Mouse (Mus musculus): ENCODE results near the gene Tnfrsf13c. TPM values are rescaled to one million over a fixed set of nuclear protein-coding genes. Genes with fewer than 3 reads are reported as not detected.

Gene Tnfrsf13c
- polyA plus RNA-seq, 1 experiment = not detected

DNA sequence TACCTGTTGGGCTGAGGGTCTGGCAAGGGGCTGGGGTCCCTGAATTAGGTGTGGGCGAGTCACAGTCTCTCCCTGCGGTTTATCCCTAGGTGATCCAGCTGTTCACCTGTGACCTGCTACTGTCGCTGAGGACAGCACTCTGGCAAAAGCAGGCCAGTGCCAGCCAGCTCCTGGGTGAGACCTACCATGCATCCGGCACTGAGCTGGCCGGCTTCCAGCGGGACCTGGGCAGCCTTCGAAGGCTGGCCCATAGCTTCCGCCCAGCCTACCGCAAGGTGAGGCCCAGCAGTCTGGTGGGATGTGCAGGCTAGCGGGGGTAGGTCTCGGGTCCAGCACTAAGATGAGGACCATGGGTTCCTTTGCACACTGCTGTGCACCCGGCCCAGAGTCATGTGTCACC lies 24.6 kb downstream of the Tnfrsf13c start:
- H3K4me3 ChIP-seq (replicated peaks) = no peak overlapping the region
- no peaks in the 10 kb centered on the region for H3K9me3 ChIP-seq
- H3K27me3 ChIP-seq (replicated peaks) = no peaks in the 10 kb centered on the region
- TF ChIP-seq GATA1 (IDR thresholded peaks at IDR 0.05; ENCODE audit: borderline replicate concordance, low read length) (no peak), FLI1 (IDR thresholded peaks at IDR 0.05; ENCODE audit: low read length) (no peak)
- peaks cover 53% of the 10 kb centered on the region for H3K4me1 ChIP-seq
- peaks cover 100% of the 10 kb centered on the region for H3K36me3 ChIP-seq (replicated peaks; ENCODE audit: low read length)

DNA sequence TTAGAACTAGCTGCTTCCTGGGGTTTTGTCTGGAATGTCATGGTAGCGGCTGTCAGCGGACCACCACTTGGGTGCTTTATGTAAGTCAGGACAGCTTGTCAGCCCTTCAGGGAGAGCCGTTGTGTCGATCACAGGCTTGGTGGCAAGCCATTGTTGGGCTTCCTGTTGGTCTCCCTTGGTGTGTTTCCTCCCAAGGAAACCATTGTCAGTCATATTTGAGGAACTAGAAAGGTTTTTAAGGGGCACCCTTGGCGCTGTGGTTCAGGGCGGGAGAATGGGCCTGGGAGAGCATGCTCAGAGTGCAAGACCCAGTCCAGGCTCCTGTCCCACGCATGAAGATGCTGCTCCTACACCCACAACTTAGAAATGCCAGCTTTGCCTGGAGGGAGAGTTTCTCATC lies 25.8 kb downstream of the Tnfrsf13c start:
- Histone ChIP-seq H3K27me3 (replicated peaks) (no peaks in the 10 kb centered on the region), H3K4me1 (peaks cover 58% of the 10 kb centered on the region), H3K9me3 (no peaks in the 10 kb centered on the region), H3K36me3 (replicated peaks; ENCODE audit: low read length) (peaks cover 100% of the 10 kb centered on the region), H3K4me3 (replicated peaks) (no peak overlapping the region)
- no peak for TF ChIP-seq GATA1 (IDR thresholded peaks at IDR 0.05; ENCODE audit: borderline replicate concordance, low read length)
- TF ChIP-seq FLI1 (IDR thresholded peaks at IDR 0.05; ENCODE audit: low read length) = no peak

DNA sequence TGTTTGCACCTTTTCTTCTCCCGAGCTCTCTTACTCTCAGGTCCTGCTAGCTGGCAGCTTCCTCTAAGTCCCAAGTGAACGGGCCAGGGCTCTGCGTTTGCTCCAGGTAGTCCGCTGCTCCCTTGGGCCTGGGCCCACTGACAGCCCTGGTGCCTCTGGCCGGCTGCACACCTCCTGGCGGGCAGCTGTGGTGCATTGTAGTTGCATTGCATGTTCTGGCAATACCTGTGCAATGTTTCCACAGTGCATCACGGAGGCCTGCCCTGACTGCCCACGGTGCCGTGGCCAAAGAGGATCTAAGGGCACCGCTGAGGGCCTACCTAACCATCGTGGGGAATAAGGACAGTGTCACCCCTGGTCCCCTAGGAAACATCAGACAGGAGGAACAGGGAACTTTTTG lies 26.2 kb downstream of the Tnfrsf13c start:
- Histone ChIP-seq H3K9me3 (no peaks in the 10 kb centered on the region), H3K4me3 (replicated peaks) (peak overlapping the region; percentile 60), H3K36me3 (replicated peaks; ENCODE audit: low read length) (peaks cover 100% of the 10 kb centered on the region), H3K4me1 (peaks cover 62% of the 10 kb centered on the region), H3K27me3 (replicated peaks) (no peaks in the 10 kb centered on the region)
- TF ChIP-seq FLI1 (IDR thresholded peaks at IDR 0.05; ENCODE audit: low read length) (no peak), GATA1 (IDR thresholded peaks at IDR 0.05; ENCODE audit: borderline replicate concordance, low read length) (no peak)

DNA sequence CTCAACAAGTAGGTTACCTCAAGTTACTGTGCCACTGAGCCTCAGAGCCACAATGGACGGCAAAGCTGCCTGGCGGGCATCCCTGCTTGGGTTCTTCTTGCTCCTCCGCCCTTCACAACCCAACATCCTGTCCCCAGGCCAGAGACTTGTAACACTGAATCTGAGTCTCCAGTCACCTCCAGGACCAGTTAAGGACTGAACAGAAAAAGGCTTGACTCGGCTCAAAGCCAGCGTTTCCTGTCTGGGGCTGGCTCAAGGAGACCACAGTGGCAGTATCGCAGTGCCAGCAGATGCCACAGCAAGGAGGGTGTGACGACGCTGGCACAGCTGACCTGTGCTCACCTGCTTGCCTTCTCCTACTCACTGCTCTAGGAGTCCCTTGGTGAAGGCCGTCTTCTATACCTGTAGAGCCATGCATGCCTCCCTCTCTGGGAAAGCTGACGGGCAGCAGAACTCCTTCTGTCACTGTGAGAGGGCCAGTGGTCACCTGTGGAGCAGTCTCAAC lies 26.9 kb downstream of the Tnfrsf13c start:
- H3K36me3 ChIP-seq (replicated peaks; ENCODE audit: low read length) = peaks cover 100% of the 10 kb centered on the region
- H3K4me3 ChIP-seq (replicated peaks) = peak overlapping the region; percentile 59
- TF ChIP-seq GATA1 (IDR thresholded peaks at IDR 0.05; ENCODE audit: borderline replicate concordance, low read length) (no peak), FLI1 (IDR thresholded peaks at IDR 0.05; ENCODE audit: low read length) (no peak)
- no peaks in the 10 kb centered on the region for H3K9me3 ChIP-seq
- H3K4me1 ChIP-seq = peaks cover 67% of the 10 kb centered on the region
- no peaks in the 10 kb centered on the region for H3K27me3 ChIP-seq (replicated peaks)

DNA sequence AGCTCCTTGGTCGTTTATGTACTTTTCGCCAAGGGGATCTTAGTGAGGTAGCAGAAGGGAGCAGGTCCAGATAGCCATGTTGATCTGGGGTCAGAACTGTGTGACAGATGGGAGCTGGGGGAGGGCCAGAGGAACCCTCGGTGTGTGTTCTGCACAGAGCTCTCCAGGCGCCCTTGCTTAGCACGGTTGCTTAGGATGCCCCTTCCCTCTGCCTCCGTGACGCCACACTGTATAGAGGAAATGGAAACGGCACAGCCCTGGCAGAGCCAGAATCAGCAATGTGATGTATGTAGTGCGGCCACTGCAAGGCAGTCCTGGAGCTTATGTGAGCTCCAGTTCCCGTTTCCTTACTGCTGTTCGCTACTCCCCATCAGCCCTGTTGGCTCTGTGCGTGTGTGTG lies 27.9 kb downstream of the Tnfrsf13c start:
- no peaks in the 10 kb centered on the region for H3K9me3 ChIP-seq
- H3K4me3 ChIP-seq (replicated peaks) = no peak overlapping the region
- TF ChIP-seq FLI1 (IDR thresholded peaks at IDR 0.05; ENCODE audit: low read length) (no peak), GATA1 (IDR thresholded peaks at IDR 0.05; ENCODE audit: borderline replicate concordance, low read length) (no peak)
- H3K27me3 ChIP-seq (replicated peaks) = no peaks in the 10 kb centered on the region
- peaks cover 67% of the 10 kb centered on the region for H3K4me1 ChIP-seq
- peaks cover 100% of the 10 kb centered on the region for H3K36me3 ChIP-seq (replicated peaks; ENCODE audit: low read length)

DNA sequence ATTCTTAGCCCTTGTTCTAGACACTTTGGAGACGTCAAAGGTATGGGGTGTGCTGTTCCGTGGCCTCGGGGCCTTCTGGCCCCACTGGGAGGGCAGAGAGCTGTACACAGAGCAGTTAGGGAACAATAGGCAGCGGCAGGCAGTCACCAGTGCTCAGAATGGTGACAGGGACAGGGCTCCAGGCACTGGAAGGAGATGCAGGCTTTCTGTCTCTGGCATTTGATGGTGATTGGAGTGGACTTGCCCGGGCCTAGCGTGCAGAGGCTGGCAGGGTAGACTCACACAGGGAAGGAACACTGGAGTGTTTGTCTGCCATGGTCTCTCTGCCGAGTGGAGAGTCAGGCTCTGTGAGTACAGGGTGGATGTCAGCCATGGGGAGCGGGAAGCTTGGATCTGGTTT lies 31.6 kb downstream of the Tnfrsf13c start:
- TF ChIP-seq GATA1 (IDR thresholded peaks at IDR 0.05; ENCODE audit: borderline replicate concordance, low read length) (no peak), FLI1 (IDR thresholded peaks at IDR 0.05; ENCODE audit: low read length) (no peak)
- Histone ChIP-seq H3K4me3 (replicated peaks) (no peak overlapping the region), H3K36me3 (replicated peaks; ENCODE audit: low read length) (peaks cover 100% of the 10 kb centered on the region), H3K4me1 (peaks cover 58% of the 10 kb centered on the region), H3K9me3 (no peaks in the 10 kb centered on the region), H3K27me3 (replicated peaks) (no peaks in the 10 kb centered on the region)

DNA sequence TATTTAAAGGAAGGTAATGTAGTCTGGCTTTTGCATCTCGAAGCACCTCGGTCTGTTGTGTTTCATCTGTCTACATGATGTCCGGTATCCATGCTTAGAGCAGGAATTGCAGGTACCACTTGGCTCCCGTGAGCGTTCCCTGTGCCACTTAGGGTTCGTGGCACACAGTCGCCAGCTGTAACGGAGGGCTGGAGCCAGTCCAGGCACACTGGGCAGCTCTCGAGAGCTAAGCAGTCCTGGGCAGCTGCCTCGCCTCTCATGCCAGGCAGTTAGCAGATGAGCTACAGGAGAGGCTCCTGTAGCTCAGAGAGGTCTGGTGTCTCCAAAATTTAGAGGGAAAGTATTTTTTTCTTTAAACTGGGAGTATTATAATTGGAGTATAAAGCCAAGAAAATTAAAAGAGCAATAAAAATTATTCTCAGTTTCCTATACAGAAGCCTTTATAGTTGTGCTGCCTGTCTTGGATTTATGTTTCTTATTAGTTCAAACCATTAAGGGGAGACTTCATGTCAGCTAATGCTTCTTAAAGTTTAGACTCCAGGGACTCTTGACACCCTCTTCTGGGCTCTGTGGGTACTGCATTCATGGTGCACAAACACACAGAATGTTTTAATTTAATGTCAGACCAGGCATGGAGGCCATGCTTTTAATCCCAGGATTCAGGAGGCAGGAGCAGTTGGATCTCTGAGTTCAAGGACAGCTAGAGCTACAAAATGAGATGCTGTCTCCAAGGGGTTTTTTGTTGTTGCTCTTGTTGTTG lies 35.5 kb downstream of the Tnfrsf13c start:
- Histone ChIP-seq H3K4me1 (peaks cover 64% of the 10 kb centered on the region), H3K27me3 (replicated peaks) (no peaks in the 10 kb centered on the region), H3K9me3 (peaks cover 2% of the 10 kb centered on the region; the same call in 1 of the 2 replicates), H3K4me3 (replicated peaks) (no peak overlapping the region), H3K36me3 (replicated peaks; ENCODE audit: low read length) (peaks cover 100% of the 10 kb centered on the region)
- TF ChIP-seq FLI1 (IDR thresholded peaks at IDR 0.05; ENCODE audit: low read length) (no peak), GATA1 (IDR thresholded peaks at IDR 0.05; ENCODE audit: borderline replicate concordance, low read length) (no peak)

DNA sequence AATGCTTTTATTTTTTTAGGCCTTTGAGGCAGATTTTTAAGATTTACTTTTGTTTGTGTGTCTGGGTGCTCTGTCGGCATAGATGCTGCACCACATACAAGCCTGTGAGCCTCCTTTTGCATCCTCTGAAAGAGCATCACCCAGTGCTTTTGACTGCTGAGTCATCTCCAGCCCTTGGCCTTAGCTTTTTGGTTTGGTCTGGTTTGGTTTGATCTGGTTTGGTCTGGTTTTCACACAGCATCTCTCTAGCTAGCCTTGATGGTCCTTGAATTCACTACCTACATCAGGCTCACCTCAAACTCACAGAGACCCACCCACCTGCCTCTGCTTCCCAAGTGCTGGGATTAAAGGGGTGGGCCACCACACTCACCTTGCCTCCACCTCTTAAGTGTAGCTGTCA lies 36.2 kb downstream of the Tnfrsf13c start:
- H3K36me3 ChIP-seq (replicated peaks; ENCODE audit: low read length) = peaks cover 100% of the 10 kb centered on the region

DNA sequence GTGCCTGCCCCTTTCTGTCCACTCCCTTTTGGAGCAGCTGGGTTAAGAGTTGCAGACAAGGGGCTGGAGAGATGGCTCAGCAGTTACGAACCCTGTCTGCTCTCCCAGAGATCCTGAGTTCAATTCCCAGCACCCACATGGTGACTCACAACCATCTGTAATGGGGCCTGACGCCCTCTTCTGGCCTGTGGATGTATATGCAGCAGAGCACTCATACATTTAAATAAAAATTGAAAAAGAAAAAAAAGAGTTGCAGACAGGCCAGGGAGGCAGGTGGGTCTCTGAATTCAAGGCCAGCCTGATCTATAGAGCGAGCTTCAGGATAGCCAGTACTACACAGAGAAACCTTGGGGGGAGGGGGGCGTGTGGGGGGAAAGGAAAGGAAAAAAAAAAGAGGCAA lies 36.8 kb downstream of the Tnfrsf13c start:
- Histone ChIP-seq H3K27me3 (replicated peaks) (no peaks in the 10 kb centered on the region), H3K4me1 (peaks cover 66% of the 10 kb centered on the region), H3K9me3 (peaks cover 4% of the 10 kb centered on the region), H3K4me3 (replicated peaks) (no peak overlapping the region), H3K36me3 (replicated peaks; ENCODE audit: low read length) (peaks cover 100% of the 10 kb centered on the region)
- TF ChIP-seq FLI1 (IDR thresholded peaks at IDR 0.05; ENCODE audit: low read length) = no peak

More for the DNA sequence above, 36.2 kb downstream of the Tnfrsf13c start:
- Histone ChIP-seq H3K27me3 (replicated peaks) (no peaks in the 10 kb centered on the region), H3K9me3 (peaks cover 2% of the 10 kb centered on the region; the same call in 1 of the 2 replicates), H3K4me1 (peaks cover 67% of the 10 kb centered on the region), H3K4me3 (replicated peaks) (no peak overlapping the region)
- TF ChIP-seq FLI1 (IDR thresholded peaks at IDR 0.05; ENCODE audit: low read length) = no peak
- no peak for TF ChIP-seq GATA1 (IDR thresholded peaks at IDR 0.05; ENCODE audit: borderline replicate concordance, low read length)

GRCm38 (mm10) chr15:82186931-82187330 lies 37.2 kb downstream of the Tnfrsf13c start:
- peaks cover 9% of the 10 kb centered on the region for H3K9me3 ChIP-seq
- no peak overlapping the region for H3K4me3 ChIP-seq (replicated peaks)
- TF ChIP-seq FLI1 (IDR thresholded peaks at IDR 0.05; ENCODE audit: low read length) = no peak
- H3K36me3 ChIP-seq (replicated peaks; ENCODE audit: low read length) = peaks cover 100% of the 10 kb centered on the region
- no peaks in the 10 kb centered on the region for H3K27me3 ChIP-seq (replicated peaks)
- H3K4me1 ChIP-seq = peaks cover 71% of the 10 kb centered on the region

Measured in megakaryocyte, embryonic 14.5 days (primary cell).